Mouse (Mus musculus): Measurements from ENCODE around the gene C1rb. TPM values are rescaled to one million over a fixed set of nuclear protein-coding genes. Genes with fewer than 3 reads are reported as not detected.
"Not testable (repeated sequence)": the region's sequence is repeated elsewhere in the genome, so short reads cannot be mapped to it uniquely, and the experiment has no call there.

C1rb gene
- polyA plus RNA-seq, 1 experiment from 2014 or later = not detected

- H3K36me3 ChIP-seq (ENCODE audit: control insufficient read depth, insufficient read depth, low read length); ATAC-seq (ENCODE audit: low FRiP score, low TSS enrichment); H3K9me3 ChIP-seq (ENCODE audit: control insufficient read depth, low read length); H3K27ac ChIP-seq (replicated peaks; ENCODE audit: low read depth, low read length); H3K9ac ChIP-seq (replicated peaks; ENCODE audit: low read length); DNase-seq; H3K4me1 ChIP-seq (ENCODE audit: control insufficient read depth, insufficient read depth, low read length); H3K4me3 ChIP-seq (replicated peaks; ENCODE audit: low read depth, low read length); H3K27me3 ChIP-seq (ENCODE audit: control insufficient read depth, insufficient read depth, low read length); H3K4me2 ChIP-seq (ENCODE audit: low read length): not testable (repeated sequence)
- 100% methylated on average over 2 of the region's 3 CpGs for WGBS
Measured at GRCm38 (mm10) chr6:124547979-124548378, 22.1 kb upstream of the C1rb start.

GRCm38 (mm10) chr6:124549023-124549550, 21.0 kb upstream of the C1rb start:
- Histone ChIP-seq H3K4me3 (replicated peaks; ENCODE audit: low read depth, low read length) (no peak overlapping the region), H3K9ac (replicated peaks; ENCODE audit: low read length) (no peak overlapping the region), H3K36me3 (ENCODE audit: control insufficient read depth, insufficient read depth, low read length) (no peaks in the 10 kb centered on the region), H3K27ac (replicated peaks; ENCODE audit: low read depth, low read length) (no peak overlapping the region), H3K4me1 (ENCODE audit: control insufficient read depth, insufficient read depth, low read length) (no peaks in the 10 kb centered on the region), H3K9me3 (ENCODE audit: control insufficient read depth, low read length) (peaks cover 5% of the 10 kb centered on the region; the same call in 1 of the 2 replicates), H3K4me2 (ENCODE audit: low read length) (no peak overlapping the region), H3K27me3 (ENCODE audit: control insufficient read depth, insufficient read depth, low read length) (no peaks in the 10 kb centered on the region)
- 93% methylated on average over 3 of the region's 3 CpGs for WGBS
- no peak for DNase-seq
- no peak for ATAC-seq (ENCODE audit: low FRiP score, low TSS enrichment)

DNA sequence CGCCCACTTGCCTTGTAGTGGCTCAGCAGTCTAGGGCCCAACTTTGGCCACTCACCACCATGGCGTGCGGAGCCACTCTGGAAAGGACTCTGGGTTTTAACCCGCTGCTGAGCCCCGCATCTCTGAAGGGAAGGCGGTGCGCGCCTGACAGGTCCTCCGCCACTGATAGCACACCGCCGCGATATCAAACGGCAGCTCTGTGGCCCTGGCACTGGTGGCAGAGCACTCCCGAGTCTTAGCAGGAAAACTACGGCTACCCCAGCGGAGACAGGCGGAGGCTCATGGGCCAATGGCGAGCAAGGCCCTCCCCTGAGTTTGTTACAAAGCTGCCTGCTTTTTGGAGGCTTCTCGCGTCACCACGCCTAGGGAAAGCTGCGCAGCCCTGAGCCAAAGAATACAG, 17.3 kb upstream of the C1rb start:
- H3K27ac ChIP-seq (replicated peaks; ENCODE audit: low read depth, low read length) = no peak overlapping the region
- H3K9me3 ChIP-seq (ENCODE audit: control insufficient read depth, low read length) = peaks cover 5% of the 10 kb centered on the region; the same call in 1 of the 2 replicates
- 73% methylated on average over 22 of the region's 22 CpGs for WGBS
- H3K36me3 ChIP-seq (ENCODE audit: control insufficient read depth, insufficient read depth, low read length) = no peaks in the 10 kb centered on the region
- no peak overlapping the region for H3K4me3 ChIP-seq (replicated peaks; ENCODE audit: low read depth, low read length)
- DNase-seq (no peak), ATAC-seq (ENCODE audit: low FRiP score, low TSS enrichment) (no peak)
- H3K4me2 ChIP-seq (ENCODE audit: low read length) = no peak overlapping the region
- no peaks in the 10 kb centered on the region for H3K27me3 ChIP-seq (ENCODE audit: control insufficient read depth, insufficient read depth, low read length)
- H3K9ac ChIP-seq (replicated peaks; ENCODE audit: low read length) = no peak overlapping the region
- no peaks in the 10 kb centered on the region for H3K4me1 ChIP-seq (ENCODE audit: control insufficient read depth, insufficient read depth, low read length)

GRCm38 (mm10) chr6:124555956-124556355, 14.1 kb upstream of the C1rb start:
- not testable (repeated sequence) for H3K9me3 ChIP-seq (ENCODE audit: control insufficient read depth, low read length); H3K36me3 ChIP-seq (ENCODE audit: control insufficient read depth, insufficient read depth, low read length); ATAC-seq (ENCODE audit: low FRiP score, low TSS enrichment); H3K27me3 ChIP-seq (ENCODE audit: control insufficient read depth, insufficient read depth, low read length); H3K9ac ChIP-seq (replicated peaks; ENCODE audit: low read length); H3K27ac ChIP-seq (replicated peaks; ENCODE audit: low read depth, low read length); H3K4me3 ChIP-seq (replicated peaks; ENCODE audit: low read depth, low read length); H3K4me1 ChIP-seq (ENCODE audit: control insufficient read depth, insufficient read depth, low read length); H3K4me2 ChIP-seq (ENCODE audit: low read length); DNase-seq
- WGBS = 81% methylated on average over 2 of the region's 2 CpGs

DNA sequence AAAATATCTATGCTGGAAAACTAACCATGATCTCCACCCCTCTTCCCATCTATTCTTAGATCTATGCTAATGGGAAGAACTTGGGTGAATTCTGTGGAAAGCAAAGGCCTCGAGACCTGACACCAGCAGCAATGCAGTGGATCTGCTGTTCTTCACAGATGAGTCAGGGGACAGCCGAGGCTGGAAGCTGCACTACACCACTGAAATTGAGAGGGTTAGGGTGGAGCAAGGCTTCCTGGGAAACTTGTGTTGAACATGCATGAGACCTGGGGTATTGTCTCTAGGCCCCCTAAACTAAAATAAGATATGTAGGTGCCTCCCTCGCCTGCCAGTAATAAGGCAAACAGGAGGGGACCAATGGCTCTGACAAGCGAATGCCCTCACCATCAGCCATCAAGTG, 8.9 kb upstream of the C1rb start:
- H3K4me2 ChIP-seq (ENCODE audit: low read length); H3K27ac ChIP-seq (replicated peaks; ENCODE audit: low read depth, low read length); H3K4me3 ChIP-seq (replicated peaks; ENCODE audit: low read depth, low read length); H3K9ac ChIP-seq (replicated peaks; ENCODE audit: low read length); ATAC-seq (ENCODE audit: low FRiP score, low TSS enrichment); H3K27me3 ChIP-seq (ENCODE audit: control insufficient read depth, insufficient read depth, low read length); H3K36me3 ChIP-seq (ENCODE audit: control insufficient read depth, insufficient read depth, low read length); H3K9me3 ChIP-seq (ENCODE audit: control insufficient read depth, low read length); H3K4me1 ChIP-seq (ENCODE audit: control insufficient read depth, insufficient read depth, low read length); DNase-seq: not testable (repeated sequence)
- WGBS = 84% methylated on average over 4 of the region's 4 CpGs

DNA sequence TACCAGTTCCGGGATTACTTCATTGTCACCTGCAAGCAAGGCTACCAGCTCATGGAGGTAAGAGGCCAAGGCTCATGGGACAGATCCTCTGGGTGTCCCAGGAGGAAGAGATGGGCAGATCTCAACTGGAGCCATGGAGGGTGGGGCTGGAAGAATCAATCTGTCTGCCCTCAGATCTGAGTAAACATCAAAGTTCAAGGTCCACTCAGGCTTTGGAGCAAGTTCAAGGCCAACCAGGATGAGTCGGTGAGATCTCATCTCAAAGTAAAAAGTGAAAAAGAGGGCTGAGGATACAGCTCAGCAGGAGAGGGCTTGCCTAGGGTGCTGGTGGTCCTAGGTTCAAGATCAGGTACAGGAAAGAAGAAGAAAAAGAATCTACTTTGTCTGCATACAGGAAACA, 8.5 kb upstream of the C1rb start:
- not testable (repeated sequence) for H3K4me1 ChIP-seq (ENCODE audit: control insufficient read depth, insufficient read depth, low read length); H3K9me3 ChIP-seq (ENCODE audit: control insufficient read depth, low read length); H3K27me3 ChIP-seq (ENCODE audit: control insufficient read depth, insufficient read depth, low read length); H3K9ac ChIP-seq (replicated peaks; ENCODE audit: low read length); ATAC-seq (ENCODE audit: low FRiP score, low TSS enrichment); H3K4me3 ChIP-seq (replicated peaks; ENCODE audit: low read depth, low read length); DNase-seq; H3K36me3 ChIP-seq (ENCODE audit: control insufficient read depth, insufficient read depth, low read length); H3K27ac ChIP-seq (replicated peaks; ENCODE audit: low read depth, low read length); H3K4me2 ChIP-seq (ENCODE audit: low read length)
- 91% methylated on average over 2 of the region's 2 CpGs for WGBS

DNA sequence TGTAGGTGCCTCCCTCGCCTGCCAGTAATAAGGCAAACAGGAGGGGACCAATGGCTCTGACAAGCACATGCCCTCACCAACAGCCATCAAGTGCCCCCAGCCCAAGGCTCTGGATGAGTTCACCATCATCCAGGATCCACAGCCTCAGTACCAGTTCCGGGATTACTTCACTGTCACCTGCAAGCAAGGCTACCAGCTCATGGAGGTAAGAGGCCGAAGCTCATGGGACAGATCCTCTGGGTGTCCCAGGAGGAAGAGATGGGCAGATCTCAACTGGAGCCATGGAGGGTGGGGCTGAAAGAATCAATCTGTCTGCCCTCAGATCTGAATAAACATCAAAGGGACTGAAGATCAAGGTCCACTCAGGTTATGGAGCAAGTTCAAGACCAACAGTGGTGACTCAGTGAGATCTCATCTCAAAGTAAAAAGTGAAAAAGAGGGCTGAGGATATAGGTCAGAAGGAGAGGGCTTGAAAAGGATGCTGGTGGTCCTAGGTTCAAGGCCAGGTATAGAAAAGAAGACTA, 5.1 kb downstream of the C1rb start:
- H3K4me3 ChIP-seq (replicated peaks; ENCODE audit: low read depth, low read length); H3K9me3 ChIP-seq (ENCODE audit: control insufficient read depth, low read length); H3K4me1 ChIP-seq (ENCODE audit: control insufficient read depth, insufficient read depth, low read length); H3K27me3 ChIP-seq (ENCODE audit: control insufficient read depth, insufficient read depth, low read length); H3K9ac ChIP-seq (replicated peaks; ENCODE audit: low read length); H3K27ac ChIP-seq (replicated peaks; ENCODE audit: low read depth, low read length); H3K36me3 ChIP-seq (ENCODE audit: control insufficient read depth, insufficient read depth, low read length); DNase-seq; H3K4me2 ChIP-seq (ENCODE audit: low read length); ATAC-seq (ENCODE audit: low FRiP score, low TSS enrichment): not testable (repeated sequence)
- WGBS = 79% methylated on average over 3 of the region's 3 CpGs

DNA sequence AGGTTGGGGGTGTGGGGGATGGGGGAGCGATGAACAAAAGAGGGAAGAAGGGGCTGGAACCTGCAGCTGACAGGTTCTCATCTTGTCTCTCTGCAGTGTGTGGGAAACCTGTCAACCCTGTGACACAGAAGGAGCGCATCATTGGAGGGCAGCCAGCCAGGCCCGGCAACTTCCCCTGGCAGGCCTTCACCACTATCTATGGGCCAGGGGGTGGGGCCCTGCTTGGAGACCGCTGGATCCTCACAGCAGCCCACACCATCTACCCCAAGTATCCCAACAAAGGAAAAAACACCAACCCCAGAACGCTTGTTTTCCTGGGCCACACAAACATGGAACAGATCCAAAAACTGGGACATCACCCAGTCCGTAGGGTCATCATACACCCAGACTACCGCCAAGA, 10.1 kb downstream of the C1rb start:
- not testable (repeated sequence) for ATAC-seq (ENCODE audit: low FRiP score, low TSS enrichment); DNase-seq; H3K4me1 ChIP-seq (ENCODE audit: control insufficient read depth, insufficient read depth, low read length); H3K9me3 ChIP-seq (ENCODE audit: control insufficient read depth, low read length); H3K27ac ChIP-seq (replicated peaks; ENCODE audit: low read depth, low read length); H3K9ac ChIP-seq (replicated peaks; ENCODE audit: low read length); H3K4me2 ChIP-seq (ENCODE audit: low read length); H3K27me3 ChIP-seq (ENCODE audit: control insufficient read depth, insufficient read depth, low read length); H3K4me3 ChIP-seq (replicated peaks; ENCODE audit: low read depth, low read length); H3K36me3 ChIP-seq (ENCODE audit: control insufficient read depth, insufficient read depth, low read length)
- WGBS = 88% methylated on average over 7 of the region's 7 CpGs

GRCm38 (mm10) chr6:124582231-124582630, 12.1 kb downstream of the C1rb start:
- H3K36me3 ChIP-seq (ENCODE audit: control insufficient read depth, insufficient read depth, low read length) = no peaks in the 10 kb centered on the region
- 89% methylated on average over 1 of the region's 1 CpGs for WGBS
- H3K4me1 ChIP-seq (ENCODE audit: control insufficient read depth, insufficient read depth, low read length) = no peaks in the 10 kb centered on the region
- no peaks in the 10 kb centered on the region for H3K9me3 ChIP-seq (ENCODE audit: control insufficient read depth, low read length)
- no peak overlapping the region for H3K9ac ChIP-seq (replicated peaks; ENCODE audit: low read length)
- ATAC-seq (ENCODE audit: low FRiP score, low TSS enrichment) (no peak), DNase-seq (no peak)
- H3K27me3 ChIP-seq (ENCODE audit: control insufficient read depth, insufficient read depth, low read length) = no peaks in the 10 kb centered on the region
- H3K4me3 ChIP-seq (replicated peaks; ENCODE audit: low read depth, low read length) = no peak overlapping the region
- no peak overlapping the region for H3K4me2 ChIP-seq (ENCODE audit: low read length)
- H3K27ac ChIP-seq (replicated peaks; ENCODE audit: low read depth, low read length) = no peak overlapping the region
